Mouse (Mus musculus) cortical plate, adult 2 months (tissue): ENCODE data around the gene Sh3gl3.

Source experiments
- CTCF ChIP-seq: fragments of 200-500 bp; IDR thresholded peaks from 2 replicates; pipeline ENCODE4 v1.5.1; 2011; ENCODE audit warnings: mild to moderate bottlenecking, control low read depth, low read length; ENCODE audit not compliant: insufficient read depth; ENCODE audit errors: extremely low read depth
- POLR2A ChIP-seq: fragments of 200-500 bp; IDR thresholded peaks from 2 replicates; pipeline ENCODE4 v1.6.1; 2011; ENCODE audit warnings: mild to moderate bottlenecking, low read length, control low read depth; ENCODE audit not compliant: insufficient read depth; ENCODE audit errors: extremely low read depth

- TF ChIP-seq POLR2A (no peak), CTCF (no peak)
These were observed 153.6 kb downstream of the Sh3gl3 start for GRCm38 (mm10) chr7:82327201-82327600.
